Mouse (Mus musculus): ENCODE results near the gene Sgsm1. TPM values are rescaled to one million over a fixed set of nuclear protein-coding genes. Genes with fewer than 3 reads are reported as not detected.
"Not testable (repeated sequence)": the region's sequence is repeated elsewhere in the genome, so short reads cannot be mapped to it uniquely, and the experiment has no call there.

Gene Sgsm1
- polyA plus RNA-seq (2015; fragmentation: Nextera tagmentation; extraction: Ambion mirVana), result 2.7 and 3.5 TPM in 2 replicates

- Histone ChIP-seq H3K4me2 (peak within 1 kb of the TSS; percentile 91), H3K27ac (no peak within 1 kb of the TSS), H3K4me3 (peak within 1 kb of the TSS; percentile 57), H3K4me1 (peaks cover 27% of the 10 kb centered on the region), H3K27me3 (peaks cover 53% of the 10 kb centered on the region), H3K9me3 (peaks cover 7% of the 10 kb centered on the region), H3K9ac (peak within 1 kb of the TSS; percentile 70), H3K36me3 (no peaks in the 10 kb centered on the region)
- ATAC-seq (ENCODE audit: insufficient number of reproducible peaks, insufficient read depth, low FRiP score, low TSS enrichment, low read depth), result peak; percentile 67
- WGBS, result 2% methylated on average over 48 of the region's 53 CpGs
Measured at GRCm38 (mm10) chr5:113310377-113311003, at the start of gene Sgsm1. Sgsm1 (minus strand) TSS chr5:113310786.

DNA sequence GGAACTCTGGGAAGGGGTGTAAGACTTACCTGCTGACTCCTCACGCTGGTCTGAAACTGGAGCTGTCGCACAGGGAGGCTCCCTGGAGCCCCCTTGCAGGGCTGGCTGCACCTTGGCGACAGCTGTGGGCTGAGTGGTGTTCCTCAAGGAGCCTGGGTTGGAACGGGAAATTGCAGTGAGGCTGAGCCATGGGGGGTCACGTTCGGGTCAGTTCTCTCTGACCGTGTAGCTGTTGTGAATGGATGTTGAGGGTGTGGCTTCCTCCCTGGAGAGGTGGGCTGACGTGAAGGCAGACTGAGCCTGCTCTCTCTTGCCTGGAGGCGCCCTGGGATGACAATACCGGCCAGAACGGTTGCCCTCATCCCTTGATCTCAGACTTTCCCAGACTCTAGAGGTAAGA is 48.2 kb upstream of the Sgsm1 start:
- H3K4me2 ChIP-seq, result peak overlapping the region; percentile 22; the same call in 1 of the 2 replicates
- no peak overlapping the region for H3K4me3 ChIP-seq
- no peak overlapping the region for H3K9ac ChIP-seq
- 1% methylated on average over 11 of the region's 11 CpGs for WGBS
- H3K4me1 ChIP-seq, result peaks cover 24% of the 10 kb centered on the region
- H3K27me3 ChIP-seq, result peaks cover 13% of the 10 kb centered on the region
- H3K9me3 ChIP-seq, result no peaks in the 10 kb centered on the region
- ATAC-seq (ENCODE audit: insufficient number of reproducible peaks, insufficient read depth, low FRiP score, low TSS enrichment, low read depth), result no peak
- H3K36me3 ChIP-seq, result no peaks in the 10 kb centered on the region
- no peak overlapping the region for H3K27ac ChIP-seq

DNA sequence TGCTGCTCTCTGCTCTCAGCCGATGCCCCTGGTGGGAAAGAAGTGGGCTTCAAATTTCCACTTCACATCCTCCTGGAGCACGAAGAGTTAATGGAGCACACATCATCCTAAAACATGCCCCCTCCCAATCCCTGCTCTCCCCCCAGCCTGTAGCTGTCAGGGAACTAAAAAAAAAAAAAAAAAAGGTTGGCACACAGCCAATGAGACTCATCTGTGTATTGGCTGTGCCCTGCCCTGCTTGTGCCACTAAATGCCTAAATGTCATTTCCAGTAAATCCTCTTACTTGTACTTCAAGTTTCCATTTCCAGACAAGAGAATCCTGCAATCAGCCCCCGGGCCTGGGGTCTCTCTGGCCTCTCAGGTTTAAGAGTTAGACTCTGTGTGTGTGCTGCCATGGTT is 47.1 kb upstream of the Sgsm1 start:
- no peaks in the 10 kb centered on the region for H3K36me3 ChIP-seq
- H3K9me3 ChIP-seq, result no peaks in the 10 kb centered on the region
- ATAC-seq (ENCODE audit: insufficient number of reproducible peaks, insufficient read depth, low FRiP score, low TSS enrichment, low read depth), result no peak
- no peak overlapping the region for H3K4me2 ChIP-seq
- peaks cover 24% of the 10 kb centered on the region for H3K27me3 ChIP-seq
- WGBS, result 21% methylated on average over 3 of the region's 3 CpGs
- no peak overlapping the region for H3K27ac ChIP-seq
- H3K9ac ChIP-seq, result 0 out of 2 replicates have a peak overlapping the region, but pooled peaks have one; percentile 40
- peaks cover 24% of the 10 kb centered on the region for H3K4me1 ChIP-seq
- no peak overlapping the region for H3K4me3 ChIP-seq

GRCm38 (mm10) chr5:113357186-113357585 is 46.6 kb upstream of the Sgsm1 start, which contains the start of gene Aym1:
Aym1 (plus strand) TSS chr5:113357294.
- Histone ChIP-seq H3K36me3 (no peaks in the 10 kb centered on the region), H3K4me1 (peaks cover 24% of the 10 kb centered on the region), H3K9ac (0 out of 2 replicates have a peak within 1 kb of the TSS, but pooled peaks have one; percentile 40), H3K27ac (no peak within 1 kb of the TSS), H3K27me3 (peaks cover 27% of the 10 kb centered on the region), H3K9me3 (no peaks in the 10 kb centered on the region), H3K4me2 (no peak within 1 kb of the TSS), H3K4me3 (no peak within 1 kb of the TSS)
- WGBS, result 20% methylated on average over 5 of the region's 6 CpGs
- no peak for ATAC-seq (ENCODE audit: insufficient number of reproducible peaks, insufficient read depth, low FRiP score, low TSS enrichment, low read depth)

- H3K4me3 ChIP-seq, result no peak overlapping the region
- peak overlapping the region; percentile 30 for H3K4me2 ChIP-seq
- H3K9me3 ChIP-seq, result no peaks in the 10 kb centered on the region
- ATAC-seq (ENCODE audit: insufficient number of reproducible peaks, insufficient read depth, low FRiP score, low TSS enrichment, low read depth), result no peak
- WGBS, result 45% methylated on average over 16 of the region's 16 CpGs
- peaks cover 24% of the 10 kb centered on the region for H3K4me1 ChIP-seq
- H3K27ac ChIP-seq, result no peak overlapping the region
- no peaks in the 10 kb centered on the region for H3K36me3 ChIP-seq
- peaks cover 46% of the 10 kb centered on the region for H3K27me3 ChIP-seq
- H3K9ac ChIP-seq, result no peak overlapping the region
Measured at GRCm38 (mm10) chr5:113354311-113354710, 43.7 kb upstream of the Sgsm1 start.

- ATAC-seq (ENCODE audit: insufficient number of reproducible peaks, insufficient read depth, low FRiP score, low TSS enrichment, low read depth), result no peak
- H3K36me3 ChIP-seq, result no peaks in the 10 kb centered on the region
- WGBS, result 69% methylated on average over 6 of the region's 6 CpGs
- H3K4me2 ChIP-seq, result no peak overlapping the region
- H3K27me3 ChIP-seq, result peaks cover 63% of the 10 kb centered on the region
- no peaks in the 10 kb centered on the region for H3K9me3 ChIP-seq
- H3K9ac ChIP-seq, result no peak overlapping the region
- peaks cover 10% of the 10 kb centered on the region for H3K4me1 ChIP-seq
- H3K4me3 ChIP-seq, result no peak overlapping the region
- H3K27ac ChIP-seq, result no peak overlapping the region
Measured at GRCm38 (mm10) chr5:113352636-113353035, 42.0 kb upstream of the Sgsm1 start.

- H3K27me3 ChIP-seq, result peaks cover 71% of the 10 kb centered on the region
- H3K27ac ChIP-seq, result no peak overlapping the region
- 81% methylated on average over 3 of the region's 3 CpGs for WGBS
- no peak overlapping the region for H3K4me3 ChIP-seq
- no peaks in the 10 kb centered on the region for H3K9me3 ChIP-seq
- H3K4me2 ChIP-seq, result no peak overlapping the region
- no peak for ATAC-seq (ENCODE audit: insufficient number of reproducible peaks, insufficient read depth, low FRiP score, low TSS enrichment, low read depth)
- no peak overlapping the region for H3K9ac ChIP-seq
- no peaks in the 10 kb centered on the region for H3K36me3 ChIP-seq
- peaks cover under 1% of the 10 kb centered on the region for H3K4me1 ChIP-seq
Measured at GRCm38 (mm10) chr5:113351768-113352167, 41.2 kb upstream of the Sgsm1 start.

- Histone ChIP-seq H3K4me2 (no peak overlapping the region), H3K4me3 (no peak overlapping the region), H3K9me3 (no peaks in the 10 kb centered on the region), H3K27me3 (peaks cover 91% of the 10 kb centered on the region), H3K4me1 (peaks cover 7% of the 10 kb centered on the region; the same call in 1 of the 2 replicates), H3K9ac (no peak overlapping the region), H3K36me3 (no peaks in the 10 kb centered on the region), H3K27ac (no peak overlapping the region)
- no peak for ATAC-seq (ENCODE audit: insufficient number of reproducible peaks, insufficient read depth, low FRiP score, low TSS enrichment, low read depth)
- 13% methylated on average over 7 of the region's 7 CpGs for WGBS
Measured at GRCm38 (mm10) chr5:113349810-113350209, 39.2 kb upstream of the Sgsm1 start.

DNA sequence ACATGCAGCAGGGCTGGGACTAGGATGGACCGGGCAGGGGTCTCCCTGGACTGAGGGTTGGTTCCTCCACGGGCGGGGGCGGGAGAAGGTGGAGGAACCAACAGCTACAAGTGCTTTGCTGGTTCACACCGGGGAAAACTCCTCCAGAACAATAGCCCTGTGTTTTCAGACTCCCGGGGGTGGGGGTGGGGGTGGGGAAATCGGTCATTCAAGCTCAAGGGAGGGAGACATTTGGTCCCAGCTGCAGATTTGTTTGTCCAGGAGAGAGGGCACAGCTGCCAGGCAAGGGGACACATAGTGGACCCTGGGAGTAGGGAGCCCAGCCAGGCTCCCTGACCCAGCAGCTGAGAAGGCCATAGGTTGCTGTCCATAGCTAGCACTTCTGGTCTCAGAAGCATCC is 38.6 kb upstream of the Sgsm1 start:
- H3K27ac ChIP-seq, result no peak overlapping the region
- no peak for ATAC-seq (ENCODE audit: insufficient number of reproducible peaks, insufficient read depth, low FRiP score, low TSS enrichment, low read depth)

GRCm38 (mm10) chr5:113348597-113348996 is 38.0 kb upstream of the Sgsm1 start:
- WGBS, result 15% methylated on average over 13 of the region's 13 CpGs
- no peaks in the 10 kb centered on the region for H3K9me3 ChIP-seq

More for the DNA sequence above, 38.6 kb upstream of the Sgsm1 start:
- H3K9me3 ChIP-seq, result no peaks in the 10 kb centered on the region
- 3% methylated on average over 7 of the region's 7 CpGs for WGBS
- H3K4me2 ChIP-seq, result no peak overlapping the region
- H3K4me3 ChIP-seq, result no peak overlapping the region
- no peak overlapping the region for H3K9ac ChIP-seq
- H3K27me3 ChIP-seq, result peaks cover 94% of the 10 kb centered on the region
- peaks cover 7% of the 10 kb centered on the region; the same call in 1 of the 2 replicates for H3K4me1 ChIP-seq
- H3K36me3 ChIP-seq, result no peaks in the 10 kb centered on the region

GRCm38 (mm10) chr5:113347593-113347992 is 37.0 kb upstream of the Sgsm1 start:
- Histone ChIP-seq H3K4me1 (peaks cover 7% of the 10 kb centered on the region; the same call in 1 of the 2 replicates), H3K27me3 (peaks cover 88% of the 10 kb centered on the region)

More at GRCm38 (mm10) chr5:113348597-113348996, 38.0 kb upstream of the Sgsm1 start:
- Histone ChIP-seq H3K27me3 (peaks cover 94% of the 10 kb centered on the region), H3K27ac (no peak overlapping the region), H3K4me2 (no peak overlapping the region), H3K9ac (no peak overlapping the region), H3K4me1 (peaks cover 7% of the 10 kb centered on the region; the same call in 1 of the 2 replicates), H3K36me3 (no peaks in the 10 kb centered on the region), H3K4me3 (no peak overlapping the region)
- no peak for ATAC-seq (ENCODE audit: insufficient number of reproducible peaks, insufficient read depth, low FRiP score, low TSS enrichment, low read depth)

GRCm38 (mm10) chr5:113346651-113347050 is 36.1 kb upstream of the Sgsm1 start:
- H3K36me3 ChIP-seq, H3K4me3 ChIP-seq, H3K4me1 ChIP-seq, H3K9ac ChIP-seq, H3K4me2 ChIP-seq, H3K27ac ChIP-seq, H3K9me3 ChIP-seq: not testable (repeated sequence)
- WGBS, result 28% methylated on average over 6 of the region's 6 CpGs
- peaks cover 87% of the 10 kb centered on the region for H3K27me3 ChIP-seq
- 0 out of 2 replicates have a peak, but pooled peaks have one; percentile 12 for ATAC-seq (ENCODE audit: insufficient number of reproducible peaks, insufficient read depth, low FRiP score, low TSS enrichment, low read depth)

More at GRCm38 (mm10) chr5:113347593-113347992, 37.0 kb upstream of the Sgsm1 start:
- H3K9ac ChIP-seq, result no peak overlapping the region
- ATAC-seq (ENCODE audit: insufficient number of reproducible peaks, insufficient read depth, low FRiP score, low TSS enrichment, low read depth), result no peak
- no peaks in the 10 kb centered on the region for H3K36me3 ChIP-seq
- H3K9me3 ChIP-seq, result no peaks in the 10 kb centered on the region
- 25% methylated on average over 12 of the region's 12 CpGs for WGBS
- H3K27ac ChIP-seq, result no peak overlapping the region
- H3K4me2 ChIP-seq, result no peak overlapping the region
- no peak overlapping the region for H3K4me3 ChIP-seq

Measured in embryonic facial prominence, embryonic 13.5 days (tissue).